Mouse (Mus musculus): ENCODE measurements around the gene Ccdc74a. TPM values are rescaled to one million over a fixed set of nuclear protein-coding genes. Genes with fewer than 3 reads are reported as not detected.

Ccdc74a gene
- polyA plus RNA-seq, 1 experiment = 2.7 TPM

DNA sequence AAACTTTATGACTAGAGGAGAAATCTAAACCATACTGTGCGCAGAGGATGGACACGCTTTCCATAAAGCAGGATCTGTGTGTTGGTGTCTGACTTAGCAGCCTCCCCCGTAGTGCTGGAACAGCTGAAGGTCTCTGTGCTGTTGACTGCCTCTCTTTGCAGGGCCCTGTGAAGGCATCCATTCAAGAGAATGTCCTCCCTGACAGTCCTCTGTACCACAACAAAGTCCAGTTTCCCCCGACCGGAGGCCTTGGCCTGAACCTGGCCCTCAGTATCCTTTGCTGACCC lies 20.1 kb upstream of the Ccdc74a start:
- Histone ChIP-seq H3K9ac (ENCODE audit: low read depth, poor library complexity, severe bottlenecking) (no peak overlapping the region), H3K27me3 (ENCODE audit: control insufficient read depth, insufficient read depth, low read length, poor library complexity, severe bottlenecking) (no peaks in the 10 kb centered on the region), H3K4me1 (ENCODE audit: control insufficient read depth, insufficient read depth, low read length) (no peaks in the 10 kb centered on the region), H3K9me3 (replicated peaks; ENCODE audit: control insufficient read depth, insufficient read depth, low read length, poor library complexity, severe bottlenecking) (no peaks in the 10 kb centered on the region), H3K36me3 (ENCODE audit: control insufficient read depth, insufficient read depth, low read length, poor library complexity, severe bottlenecking) (peaks cover 73% of the 10 kb centered on the region), H3K4me3 (ENCODE audit: low read depth, low read length) (no peak overlapping the region), H3K27ac (ENCODE audit: insufficient read depth, low read length) (no peak overlapping the region)
- TF ChIP-seq CTCF (IDR thresholded peaks at IDR 0.05; ENCODE audit: low read depth, low read length) = no peak
- no peak for TF ChIP-seq EP300 (IDR thresholded peaks at IDR 0.05; ENCODE audit: insufficient read depth, low read depth, low read length)
- no peak for TF ChIP-seq POLR2A (IDR thresholded peaks at IDR 0.05; ENCODE audit: insufficient read depth, low read length)

GRCm38 (mm10) chr16:17632580-17632979 lies 13.7 kb upstream of the Ccdc74a start:
- H3K9ac ChIP-seq (ENCODE audit: low read depth, poor library complexity, severe bottlenecking) = no peak overlapping the region
- peaks cover 47% of the 10 kb centered on the region for H3K36me3 ChIP-seq (ENCODE audit: control insufficient read depth, insufficient read depth, low read length, poor library complexity, severe bottlenecking)
- H3K27ac ChIP-seq (ENCODE audit: insufficient read depth, low read length) = no peak overlapping the region
- H3K4me1 ChIP-seq (ENCODE audit: control insufficient read depth, insufficient read depth, low read length) = no peaks in the 10 kb centered on the region
- H3K27me3 ChIP-seq (ENCODE audit: control insufficient read depth, insufficient read depth, low read length, poor library complexity, severe bottlenecking) = no peaks in the 10 kb centered on the region
- H3K9me3 ChIP-seq (replicated peaks; ENCODE audit: control insufficient read depth, insufficient read depth, low read length, poor library complexity, severe bottlenecking) = no peaks in the 10 kb centered on the region
- no peak for TF ChIP-seq CTCF (IDR thresholded peaks at IDR 0.05; ENCODE audit: low read depth, low read length)
- TF ChIP-seq POLR2A (IDR thresholded peaks at IDR 0.05; ENCODE audit: insufficient read depth, low read length) = no peak
- TF ChIP-seq EP300 (IDR thresholded peaks at IDR 0.05; ENCODE audit: insufficient read depth, low read depth, low read length) = no peak
- H3K4me3 ChIP-seq (ENCODE audit: low read depth, low read length) = no peak overlapping the region

- Histone ChIP-seq H3K9me3 (replicated peaks; ENCODE audit: control insufficient read depth, insufficient read depth, low read length, poor library complexity, severe bottlenecking) (no peaks in the 10 kb centered on the region), H3K4me3 (ENCODE audit: low read depth, low read length) (no peak overlapping the region), H3K27ac (ENCODE audit: insufficient read depth, low read length) (no peak overlapping the region), H3K4me1 (ENCODE audit: control insufficient read depth, insufficient read depth, low read length) (no peaks in the 10 kb centered on the region), H3K9ac (ENCODE audit: low read depth, poor library complexity, severe bottlenecking) (no peak overlapping the region), H3K36me3 (ENCODE audit: control insufficient read depth, insufficient read depth, low read length, poor library complexity, severe bottlenecking) (peaks cover 37% of the 10 kb centered on the region), H3K27me3 (ENCODE audit: control insufficient read depth, insufficient read depth, low read length, poor library complexity, severe bottlenecking) (no peaks in the 10 kb centered on the region)
- TF ChIP-seq EP300 (IDR thresholded peaks at IDR 0.05; ENCODE audit: insufficient read depth, low read depth, low read length) (no peak), CTCF (IDR thresholded peaks at IDR 0.05; ENCODE audit: low read depth, low read length) (peak; percentile 30), POLR2A (IDR thresholded peaks at IDR 0.05; ENCODE audit: insufficient read depth, low read length) (no peak)
These were observed 12.6 kb upstream of the Ccdc74a start for GRCm38 (mm10) chr16:17633481-17634181.

GRCm38 (mm10) chr16:17636904-17637303 lies 9.4 kb upstream of the Ccdc74a start:
- no peak overlapping the region for H3K4me3 ChIP-seq (ENCODE audit: low read depth, low read length)
- no peak overlapping the region for H3K9ac ChIP-seq (ENCODE audit: low read depth, poor library complexity, severe bottlenecking)
- no peaks in the 10 kb centered on the region for H3K9me3 ChIP-seq (replicated peaks; ENCODE audit: control insufficient read depth, insufficient read depth, low read length, poor library complexity, severe bottlenecking)
- H3K27me3 ChIP-seq (ENCODE audit: control insufficient read depth, insufficient read depth, low read length, poor library complexity, severe bottlenecking) = no peaks in the 10 kb centered on the region
- TF ChIP-seq EP300 (IDR thresholded peaks at IDR 0.05; ENCODE audit: insufficient read depth, low read depth, low read length) (no peak), POLR2A (IDR thresholded peaks at IDR 0.05; ENCODE audit: insufficient read depth, low read length) (no peak), CTCF (IDR thresholded peaks at IDR 0.05; ENCODE audit: low read depth, low read length) (no peak)
- H3K27ac ChIP-seq (ENCODE audit: insufficient read depth, low read length) = no peak overlapping the region
- H3K36me3 ChIP-seq (ENCODE audit: control insufficient read depth, insufficient read depth, low read length, poor library complexity, severe bottlenecking) = peaks cover 40% of the 10 kb centered on the region
- H3K4me1 ChIP-seq (ENCODE audit: control insufficient read depth, insufficient read depth, low read length) = no peaks in the 10 kb centered on the region

GRCm38 (mm10) chr16:17637610-17638009 lies 8.7 kb upstream of the Ccdc74a start:
- Histone ChIP-seq H3K9ac (ENCODE audit: low read depth, poor library complexity, severe bottlenecking) (no peak overlapping the region), H3K4me3 (ENCODE audit: low read depth, low read length) (no peak overlapping the region), H3K9me3 (replicated peaks; ENCODE audit: control insufficient read depth, insufficient read depth, low read length, poor library complexity, severe bottlenecking) (no peaks in the 10 kb centered on the region), H3K27ac (ENCODE audit: insufficient read depth, low read length) (no peak overlapping the region), H3K27me3 (ENCODE audit: control insufficient read depth, insufficient read depth, low read length, poor library complexity, severe bottlenecking) (no peaks in the 10 kb centered on the region), H3K36me3 (ENCODE audit: control insufficient read depth, insufficient read depth, low read length, poor library complexity, severe bottlenecking) (peaks cover 33% of the 10 kb centered on the region), H3K4me1 (ENCODE audit: control insufficient read depth, insufficient read depth, low read length) (no peaks in the 10 kb centered on the region)
- TF ChIP-seq CTCF (IDR thresholded peaks at IDR 0.05; ENCODE audit: low read depth, low read length) = peak; percentile 47
- no peak for TF ChIP-seq POLR2A (IDR thresholded peaks at IDR 0.05; ENCODE audit: insufficient read depth, low read length)

DNA sequence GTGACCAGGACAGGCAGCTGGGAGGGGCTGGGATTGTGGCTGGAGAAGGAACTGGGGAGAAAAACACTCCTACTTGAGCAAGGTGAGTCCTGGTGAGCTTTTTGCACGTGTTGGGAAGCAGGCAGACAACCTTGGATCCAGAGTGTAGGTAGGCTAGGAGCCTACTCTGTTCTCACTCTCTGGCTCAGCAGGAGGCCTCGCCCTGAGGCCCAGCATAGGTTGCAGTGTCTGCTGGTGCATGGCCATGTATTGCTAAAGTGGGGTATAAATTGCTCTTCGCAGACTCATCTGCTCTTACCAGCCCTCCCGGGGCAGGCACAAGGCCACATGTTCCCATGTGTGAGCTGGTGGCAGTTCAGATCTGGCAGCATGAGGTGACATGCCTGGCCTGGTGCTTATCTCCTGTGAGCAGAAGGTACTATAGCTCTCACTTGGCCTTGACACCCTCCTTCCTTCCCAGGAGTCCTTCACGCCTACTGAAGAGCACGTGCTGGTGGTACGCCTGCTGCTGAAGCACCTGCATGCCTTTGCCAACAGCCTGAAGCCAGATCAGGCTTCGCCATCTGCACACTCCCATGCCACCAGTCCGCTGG lies 8.1 kb upstream of the Ccdc74a start:
- H3K4me1 ChIP-seq (ENCODE audit: control insufficient read depth, insufficient read depth, low read length) = no peaks in the 10 kb centered on the region
- H3K4me3 ChIP-seq (ENCODE audit: low read depth, low read length) = no peak overlapping the region
- no peak overlapping the region for H3K27ac ChIP-seq (ENCODE audit: insufficient read depth, low read length)
- no peak for TF ChIP-seq POLR2A (IDR thresholded peaks at IDR 0.05; ENCODE audit: insufficient read depth, low read length)
- TF ChIP-seq EP300 (IDR thresholded peaks at IDR 0.05; ENCODE audit: insufficient read depth, low read depth, low read length) = no peak
- no peak for TF ChIP-seq CTCF (IDR thresholded peaks at IDR 0.05; ENCODE audit: low read depth, low read length)
- H3K27me3 ChIP-seq (ENCODE audit: control insufficient read depth, insufficient read depth, low read length, poor library complexity, severe bottlenecking) = no peaks in the 10 kb centered on the region
- H3K36me3 ChIP-seq (ENCODE audit: control insufficient read depth, insufficient read depth, low read length, poor library complexity, severe bottlenecking) = peaks cover 33% of the 10 kb centered on the region
- H3K9ac ChIP-seq (ENCODE audit: low read depth, poor library complexity, severe bottlenecking) = no peak overlapping the region
- no peaks in the 10 kb centered on the region for H3K9me3 ChIP-seq (replicated peaks; ENCODE audit: control insufficient read depth, insufficient read depth, low read length, poor library complexity, severe bottlenecking)
